Mouse (Mus musculus): ENCODE measurements around the gene Wnt1.
"Not testable (repeated sequence)": the region's sequence is repeated elsewhere in the genome, so short reads cannot be mapped to it uniquely, and the experiment has no call there.

The Wnt1 gene

DNA sequence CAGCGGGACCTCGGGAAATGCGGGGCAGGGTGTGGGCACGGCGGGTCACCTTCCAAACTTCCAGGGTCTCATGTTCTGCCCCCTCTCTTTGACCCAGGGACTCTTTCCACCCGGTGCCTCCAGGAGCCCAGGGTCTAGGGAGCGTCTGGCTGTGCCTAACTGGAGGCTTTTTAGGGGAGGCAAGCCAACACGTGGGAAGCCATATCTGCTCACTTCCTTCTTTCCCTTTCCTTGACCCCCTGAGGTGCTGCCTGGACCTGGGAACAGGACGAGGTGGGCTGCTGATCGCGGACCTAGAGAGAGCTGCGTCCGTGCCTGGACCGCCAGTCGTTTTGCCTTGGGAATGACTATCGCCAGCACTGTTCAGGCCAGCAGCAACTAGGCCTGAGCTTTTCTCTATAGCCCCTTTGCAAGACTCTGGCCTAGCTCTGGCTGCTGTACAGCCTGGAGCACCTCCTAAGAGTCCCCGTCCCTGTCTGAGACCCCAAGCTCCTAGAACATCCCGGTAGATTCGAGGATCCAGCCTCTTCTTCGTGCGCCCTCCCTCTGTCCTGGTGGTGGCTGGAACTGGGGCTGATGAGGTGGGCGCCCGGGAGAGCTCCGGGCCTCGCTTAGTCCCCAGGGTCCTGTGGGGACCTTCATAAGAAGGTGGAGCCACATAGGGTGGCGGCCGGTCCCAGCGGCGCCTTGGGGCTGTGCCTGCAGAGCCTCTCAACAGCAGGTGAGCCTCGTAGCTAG is 16.6 kb downstream of the Wnt1 start:
- DNase-seq (ENCODE audit: low read depth, low spot score) = peak; percentile 47

DNA sequence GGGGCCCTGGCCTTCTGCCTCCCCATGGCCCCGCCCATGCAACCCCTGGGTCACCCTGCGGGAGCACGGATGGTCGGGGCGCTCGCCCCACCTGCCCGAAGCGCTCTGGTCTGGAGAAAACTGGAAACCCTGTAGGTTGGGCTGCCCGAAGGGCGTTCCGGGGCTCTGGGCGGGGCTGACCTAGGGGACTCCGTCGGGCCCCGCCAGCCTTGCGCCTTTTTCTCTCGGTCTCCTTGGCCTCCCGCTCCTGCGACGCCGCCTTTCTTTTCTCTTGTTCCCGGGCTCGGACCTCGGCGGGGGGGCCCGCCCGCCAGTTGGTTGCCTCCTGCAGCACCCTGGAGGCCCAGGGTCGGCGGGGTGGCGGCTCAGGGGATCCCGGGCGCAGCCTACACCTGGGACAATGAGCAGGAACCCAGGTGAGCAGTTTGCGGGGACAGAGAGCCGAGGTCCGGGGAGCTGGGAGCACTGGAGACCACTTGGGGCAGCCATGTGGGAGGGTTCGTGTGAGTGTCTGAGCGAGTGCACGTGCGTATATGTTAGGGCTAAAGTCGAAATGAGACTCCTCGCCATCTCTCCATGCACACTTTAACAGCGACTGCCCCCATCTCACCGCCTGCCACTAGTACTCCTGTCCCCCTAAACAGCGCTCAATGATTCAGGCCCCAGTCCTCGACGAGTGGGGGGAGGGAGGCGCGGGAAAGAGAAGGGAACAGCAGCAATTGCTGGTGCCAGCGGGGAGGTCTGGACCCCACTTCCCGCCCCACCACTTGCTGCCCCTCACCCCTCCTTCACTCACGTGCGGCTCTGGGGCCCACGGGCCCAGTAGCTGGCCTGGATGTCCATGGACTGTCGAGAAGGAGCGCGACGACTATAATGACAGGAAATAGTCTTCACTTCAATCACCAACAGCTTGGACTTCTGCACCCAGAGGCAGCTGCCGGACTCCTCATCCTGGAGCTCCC is 17.4 kb downstream of the Wnt1 start:
- peak; percentile 66 for DNase-seq (ENCODE audit: low read depth, low spot score)

DNA sequence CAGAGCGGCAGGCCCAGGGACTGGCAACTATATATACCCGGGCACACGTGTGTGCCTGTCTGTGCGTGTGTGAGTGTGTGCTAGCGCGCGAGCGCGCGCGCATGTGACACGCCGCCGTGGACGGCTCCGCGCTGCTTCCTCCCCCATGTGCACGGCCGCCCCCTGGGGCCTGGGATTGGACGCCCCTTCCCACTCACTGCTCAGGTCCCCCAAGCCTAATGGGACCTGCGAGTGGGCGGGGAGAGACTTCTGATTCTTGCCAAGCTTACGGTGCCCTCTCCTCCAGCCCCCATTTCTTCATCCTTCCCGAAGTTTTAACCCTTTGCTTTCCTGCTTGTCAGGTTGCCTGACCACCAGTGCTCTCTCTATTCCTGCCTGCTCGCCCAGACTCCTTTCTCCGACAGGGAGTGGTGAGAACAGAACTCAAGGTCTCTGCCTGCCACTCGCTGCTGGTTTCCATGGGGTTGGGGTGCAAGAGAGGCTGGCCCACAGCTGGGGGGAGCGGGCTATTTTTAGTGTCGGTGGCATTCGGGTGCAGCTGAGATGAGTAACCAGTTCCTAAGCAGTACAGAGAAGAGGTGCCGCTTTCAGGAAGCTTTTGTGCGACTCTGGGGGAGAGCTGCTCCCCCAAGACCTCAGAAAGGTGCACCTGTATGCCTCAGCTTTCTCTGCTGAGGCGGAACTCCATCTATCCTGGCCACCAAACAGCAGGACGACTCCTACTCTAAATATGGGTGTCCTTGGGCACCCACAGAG is 18.4 kb downstream of the Wnt1 start:
- DNase-seq (ENCODE audit: low read depth, low spot score) = peak; percentile 40

DNA sequence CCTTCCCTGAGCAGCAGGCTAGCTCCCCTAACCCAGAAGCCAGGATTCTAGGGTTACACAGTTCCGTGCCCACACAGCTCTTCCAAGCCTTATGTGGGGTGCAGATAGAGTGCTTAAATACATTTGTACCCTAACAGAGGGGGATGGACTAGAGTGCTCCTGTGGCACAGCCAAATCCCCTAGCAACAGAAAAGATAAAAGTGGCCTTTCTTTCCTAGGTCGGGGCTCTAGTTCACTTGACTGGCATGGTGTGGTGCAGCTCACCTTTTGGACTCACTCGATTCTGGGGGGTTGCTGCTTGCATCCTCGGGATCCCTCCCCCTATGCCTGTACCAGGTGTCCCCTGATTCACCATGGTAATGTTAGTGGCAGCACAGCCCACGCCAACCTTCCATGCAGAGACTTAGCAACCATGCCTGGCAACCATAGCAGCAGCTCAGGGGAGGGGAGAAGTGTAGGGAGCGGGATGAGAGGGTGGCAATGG is 19.0 kb downstream of the Wnt1 start:
- no peak for DNase-seq (ENCODE audit: low read depth, low spot score)

DNA sequence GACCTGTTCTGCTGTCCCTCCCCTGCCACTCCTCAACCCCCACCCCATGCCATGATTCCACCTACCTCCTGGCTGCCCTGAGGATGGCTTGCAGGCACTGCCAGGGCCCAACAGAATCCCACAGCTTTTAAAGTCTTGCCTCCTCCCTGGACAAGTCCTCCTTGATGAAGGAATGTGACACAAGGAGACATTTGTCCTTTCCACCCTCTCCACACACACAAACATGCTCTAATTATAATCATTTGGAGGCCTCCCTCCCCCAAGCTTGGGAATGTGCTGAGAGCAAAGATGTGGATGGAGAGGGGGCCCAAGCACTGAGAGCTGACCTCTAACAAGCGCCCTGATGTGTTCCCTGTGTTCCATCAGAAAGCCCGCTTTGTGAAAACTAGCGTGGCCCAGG is 19.7 kb downstream of the Wnt1 start, which contains the start of gene Ddn:
Gene Ddn, minus strand, starts transcription at position 101 of the 400 bp plus-strand sequence.
- no peak for DNase-seq (ENCODE audit: low read depth, low spot score)

DNA sequence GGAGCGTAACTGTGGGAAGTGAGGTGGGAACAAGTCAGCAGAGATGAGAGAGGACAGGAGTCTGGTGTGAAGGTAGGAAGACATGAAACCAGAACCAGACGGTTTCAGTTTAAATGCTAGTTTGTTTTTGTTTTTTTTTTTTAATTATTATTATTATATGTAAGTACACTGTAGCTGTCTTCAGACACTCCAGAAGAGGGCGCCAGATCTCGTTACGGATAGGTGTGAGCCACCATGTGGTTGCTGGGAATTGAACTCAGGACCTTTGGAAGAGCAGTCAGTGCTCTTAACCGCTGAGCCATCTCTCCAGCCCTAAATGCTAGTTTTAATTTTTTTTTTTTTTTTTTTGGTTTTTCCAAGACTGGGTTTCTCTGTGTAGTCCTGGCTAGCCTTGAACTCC is 20.6 kb downstream of the Wnt1 start:
- DNase-seq (ENCODE audit: low read depth, low spot score) = not testable (repeated sequence)

DNA sequence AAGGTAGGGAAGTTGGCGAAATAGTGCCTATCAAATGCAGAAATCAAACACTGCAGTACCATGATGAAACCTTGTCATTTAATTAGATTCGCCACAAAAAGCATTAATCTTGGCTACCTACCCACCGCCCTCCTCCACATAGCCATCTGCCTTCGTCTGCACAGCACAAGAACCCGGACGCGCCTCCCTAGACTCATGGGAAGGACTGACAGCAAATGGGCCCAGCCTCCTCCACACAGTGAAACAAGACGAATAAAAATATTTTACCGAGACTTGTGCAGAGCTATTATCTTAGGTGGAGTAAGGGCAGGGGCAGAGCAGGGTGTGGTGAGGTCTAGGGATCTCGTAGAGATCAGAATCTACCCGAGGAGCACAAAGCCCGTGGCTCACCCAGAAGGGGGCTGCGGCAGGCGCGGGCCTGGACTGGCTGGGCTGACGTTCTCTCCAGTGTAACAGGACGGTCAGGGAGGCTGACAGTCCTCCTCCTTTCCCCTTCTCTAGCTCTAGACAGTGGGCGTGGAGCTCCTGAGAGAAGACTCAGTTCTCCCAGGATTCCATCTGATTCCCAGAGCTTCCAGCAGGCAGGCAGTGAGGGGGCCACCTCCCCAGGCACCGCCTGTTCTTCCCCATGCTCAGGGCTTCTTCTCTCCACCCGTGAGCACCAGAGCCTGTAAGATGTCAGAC is 23.2 kb downstream of the Wnt1 start:
- DNase-seq (ENCODE audit: low read depth, low spot score) = no peak

DNA sequence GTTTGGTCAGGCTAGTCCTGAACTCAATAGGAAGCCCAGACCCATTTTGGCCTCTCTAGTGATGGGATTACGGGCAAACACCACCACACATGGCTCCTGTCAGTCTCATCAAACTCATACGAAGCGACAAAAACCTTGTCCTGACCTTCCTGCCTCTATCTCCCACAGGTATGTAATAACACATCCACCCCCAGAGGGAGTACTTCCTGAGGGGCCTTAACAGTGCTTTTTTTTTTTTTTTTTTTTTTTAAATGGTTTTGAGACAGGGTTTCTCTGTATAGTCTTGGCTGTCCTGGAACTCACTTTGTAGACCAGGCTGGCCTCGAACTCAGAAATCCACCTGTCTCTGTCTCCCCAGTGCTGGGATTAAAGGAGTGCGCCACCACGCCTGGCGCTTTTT is 28.5 kb downstream of the Wnt1 start:
- no peak for DNase-seq (ENCODE audit: low read depth, low spot score)

DNA sequence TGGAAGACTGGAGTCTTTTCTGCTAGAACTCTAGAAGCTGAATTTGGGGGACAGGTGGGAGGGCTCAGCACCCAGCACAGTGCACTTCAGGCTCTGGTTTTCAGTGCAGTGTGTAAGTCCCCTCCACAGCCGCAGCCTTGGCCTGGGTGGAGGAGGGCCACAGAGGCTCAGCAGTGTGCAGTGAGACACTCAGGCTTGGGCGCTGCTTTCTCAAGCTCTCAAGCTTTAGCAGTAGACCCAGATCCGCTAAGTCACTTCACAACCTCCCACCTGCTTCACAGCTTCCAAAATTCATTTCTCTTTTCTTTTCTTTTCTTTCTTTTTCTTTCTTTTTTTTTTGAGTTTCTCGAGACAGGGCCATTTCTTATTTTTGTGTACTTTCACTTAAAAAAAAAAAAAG is 31.3 kb downstream of the Wnt1 start:
- DNase-seq (ENCODE audit: low read depth, low spot score) = no peak

DNA sequence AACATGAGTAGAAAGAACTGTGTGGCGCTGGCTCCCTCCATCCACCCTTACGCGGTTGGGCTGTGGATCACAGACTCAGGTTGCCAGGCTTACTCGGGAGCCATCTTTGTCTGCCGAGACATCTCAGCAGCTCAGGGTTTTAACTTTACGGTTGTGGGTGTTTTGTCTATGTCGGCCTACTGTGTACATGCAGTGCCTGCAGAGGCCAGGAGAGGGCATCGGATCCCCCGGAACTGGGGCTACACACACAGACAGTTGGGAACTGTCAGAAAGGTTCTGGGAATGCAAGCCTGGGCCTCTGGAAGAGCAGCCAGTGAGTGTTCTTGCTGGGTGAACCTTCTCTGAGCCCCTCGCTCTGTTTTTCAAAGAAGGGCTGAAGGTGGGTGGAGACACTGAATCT is 31.7 kb downstream of the Wnt1 start:
- DNase-seq (ENCODE audit: low read depth, low spot score) = peak; percentile 89

DNA sequence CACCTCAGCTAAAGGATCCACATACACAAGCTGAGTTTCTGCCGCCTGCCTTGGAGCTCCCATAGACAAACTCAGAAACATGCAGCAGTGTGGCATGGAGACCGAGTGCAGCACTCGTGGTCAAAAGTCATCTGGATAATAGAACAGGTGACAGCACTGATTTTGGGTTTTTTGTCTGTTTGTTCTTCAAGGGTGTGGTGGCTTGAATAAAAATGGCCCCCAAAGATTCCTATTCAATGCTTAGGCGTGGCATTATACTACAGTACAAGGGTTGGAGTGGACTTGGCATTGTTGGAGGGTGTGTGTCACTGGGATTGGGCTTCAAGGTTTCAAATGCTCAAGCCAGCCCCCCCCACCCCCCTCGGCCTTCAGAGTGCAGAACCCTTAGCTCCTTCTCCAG is 32.5 kb downstream of the Wnt1 start:
- DNase-seq (ENCODE audit: low read depth, low spot score) = peak; percentile 64

DNA sequence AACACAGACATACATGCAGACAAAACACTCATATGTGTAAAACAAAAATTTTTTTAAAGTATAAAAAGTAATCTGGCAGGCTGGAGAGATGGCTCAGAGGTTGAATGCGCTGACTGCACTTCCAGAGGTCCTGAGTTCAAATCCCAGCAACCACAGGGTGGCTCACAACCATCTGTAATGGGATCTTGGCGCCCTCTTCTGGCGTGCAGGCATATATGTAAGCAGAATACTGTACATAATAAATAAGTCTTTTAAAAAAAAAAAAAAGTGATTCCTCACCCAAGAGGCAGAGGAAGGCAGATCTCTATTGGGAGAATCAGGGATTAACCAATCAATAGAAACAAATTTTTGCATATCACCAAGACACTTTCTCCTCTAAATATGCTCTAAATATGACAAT is 33.8 kb downstream of the Wnt1 start:
- DNase-seq (ENCODE audit: low read depth, low spot score) = peak; percentile 50

DNA sequence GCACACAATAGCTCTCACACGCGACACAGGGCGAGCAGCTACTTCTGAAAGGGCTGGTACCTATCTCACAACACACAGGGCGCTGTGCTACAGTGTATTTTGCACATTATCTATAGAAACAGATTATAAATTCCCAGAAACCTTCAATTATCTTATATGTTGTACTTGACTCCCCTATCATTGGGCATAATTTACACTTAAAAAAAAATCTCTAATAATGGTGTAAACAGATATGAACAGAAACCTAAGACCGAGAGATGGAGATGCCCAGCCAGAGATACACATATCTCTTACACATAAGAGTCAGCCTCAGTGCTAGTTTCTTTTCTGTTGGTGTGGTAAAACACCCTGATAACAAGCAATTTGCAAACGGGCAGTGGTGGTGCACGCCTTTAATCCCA is 38.0 kb downstream of the Wnt1 start:
- DNase-seq (ENCODE audit: low read depth, low spot score) = no peak

DNA sequence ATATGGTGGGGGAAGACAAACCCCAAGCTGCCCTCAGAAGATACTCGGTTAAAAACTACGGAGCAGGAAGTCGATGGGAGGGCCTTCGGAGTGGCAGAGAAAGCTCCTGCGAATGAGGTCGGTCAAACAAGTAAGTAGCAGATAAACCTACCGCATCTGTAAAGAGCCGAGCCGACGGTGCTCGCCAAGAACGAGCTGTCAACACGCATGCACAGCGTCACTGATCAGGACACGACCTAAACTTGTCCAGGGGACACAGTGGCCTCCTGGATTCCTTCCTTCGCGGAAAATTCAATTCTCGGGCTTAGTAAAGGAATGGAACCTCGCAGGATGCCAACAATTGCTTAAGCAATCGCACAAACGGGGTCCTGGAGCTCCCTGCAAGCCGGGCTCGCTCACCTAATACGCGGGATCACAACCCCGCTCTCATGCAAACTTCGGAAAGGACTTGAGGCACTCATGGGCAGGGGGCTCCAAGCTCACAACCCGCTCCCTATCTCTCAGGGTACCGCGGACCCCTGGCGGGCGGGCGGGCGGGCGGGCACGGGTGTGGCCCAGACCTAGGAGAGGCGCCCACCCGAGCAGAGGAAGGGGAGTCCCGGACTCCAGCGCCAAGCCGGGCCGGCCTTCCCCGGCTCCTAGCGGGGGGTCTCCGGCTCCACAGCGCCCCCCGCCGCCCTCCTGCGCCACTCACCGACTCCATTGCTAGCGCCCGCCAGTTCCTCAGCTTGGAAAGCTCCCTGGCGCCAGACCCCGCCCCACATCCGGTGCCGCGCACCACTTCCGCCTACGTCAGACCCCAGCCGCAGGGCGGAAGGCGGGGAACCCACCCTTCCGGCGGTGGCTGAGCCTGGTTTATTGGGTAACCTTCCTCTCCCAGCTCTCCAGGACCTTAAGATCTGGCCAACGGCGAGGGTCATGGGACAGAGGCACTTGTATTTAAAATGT is 41.4 kb downstream of the Wnt1 start, which contains the start of gene Prkag1:
Gene Prkag1, minus strand, starts transcription at position 786 of the 948 bp plus-strand sequence.
- DNase-seq (ENCODE audit: low read depth, low spot score) = peak; percentile 96

DNA sequence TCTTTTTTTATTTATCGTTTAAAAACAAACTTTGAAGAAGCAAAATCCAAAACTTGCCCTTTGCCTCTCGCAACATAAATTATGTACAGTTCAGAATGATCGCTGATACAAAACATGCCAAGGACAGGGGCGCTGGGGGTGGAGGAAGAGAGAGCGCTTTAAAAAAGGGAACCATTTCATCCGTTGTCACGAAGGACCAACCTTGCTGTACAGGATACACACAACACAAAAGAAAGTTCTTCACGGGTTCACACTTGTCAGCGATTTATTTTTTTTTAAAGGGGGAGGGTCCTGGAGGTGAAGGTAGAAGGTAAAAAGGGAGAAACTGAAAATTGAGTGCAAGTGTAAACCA is 42.0 kb downstream of the Wnt1 start:
- DNase-seq (ENCODE audit: low read depth, low spot score) = no peak

DNA sequence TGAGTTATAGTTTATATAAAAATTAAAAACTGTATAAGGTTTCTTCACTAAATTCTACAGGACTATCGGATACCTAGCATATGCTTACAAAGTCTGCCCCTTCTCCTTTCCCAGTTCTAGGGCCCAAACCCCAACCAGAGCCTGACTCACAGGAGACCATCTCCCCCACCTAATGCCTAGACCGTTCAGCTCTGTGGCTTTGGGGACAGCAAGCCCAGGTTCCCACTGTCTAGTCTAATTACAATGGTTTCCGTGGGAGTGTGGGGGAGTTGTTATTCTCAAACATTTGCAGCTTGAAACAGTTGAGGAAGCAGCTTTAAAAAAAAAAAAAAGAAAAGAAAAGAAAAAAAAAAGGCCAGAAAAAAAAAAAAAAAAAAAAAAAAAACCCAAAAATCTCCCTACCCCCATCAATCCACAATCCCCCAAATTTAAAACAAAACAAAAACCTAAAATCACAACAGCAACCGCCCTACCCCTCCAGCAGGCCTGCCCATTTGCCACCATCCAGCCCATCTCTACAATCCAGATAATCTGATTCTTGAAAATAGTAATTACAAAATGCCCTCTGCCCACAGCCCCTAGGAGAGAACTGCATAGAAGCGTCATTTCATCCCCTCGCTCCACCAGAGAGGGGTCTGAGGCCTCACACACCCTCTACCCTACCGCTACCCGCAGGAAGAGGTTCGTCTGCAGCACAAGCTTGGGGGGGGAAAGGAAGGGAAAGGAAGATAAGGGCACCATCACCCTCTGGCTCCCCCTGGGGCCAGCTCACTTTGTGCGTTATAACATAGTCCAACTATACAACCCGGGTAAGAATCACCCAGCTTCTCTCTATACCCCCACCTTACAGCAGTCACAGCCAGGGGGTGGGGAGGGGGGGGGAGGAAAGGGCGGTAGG is 42.8 kb downstream of the Wnt1 start:
- no peak for DNase-seq (ENCODE audit: low read depth, low spot score)

DNA sequence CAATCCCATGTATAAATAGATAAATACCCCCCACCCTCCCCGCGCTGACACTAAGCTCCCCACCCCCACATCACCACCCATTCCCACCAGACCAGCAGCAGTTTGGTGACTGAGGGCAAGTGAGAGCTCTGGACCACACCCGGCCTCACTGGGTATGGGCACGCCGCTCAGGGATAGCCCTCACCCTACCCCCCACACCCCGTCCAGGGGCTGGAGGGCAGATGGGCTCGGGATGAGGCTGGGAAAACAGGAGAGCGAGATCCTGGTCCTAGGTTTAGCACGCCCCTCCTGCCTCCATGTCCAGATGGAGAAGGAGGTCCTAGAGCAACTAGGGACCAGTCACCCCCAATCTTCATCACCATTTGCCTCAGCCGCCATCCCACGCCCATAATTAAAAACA is 43.6 kb downstream of the Wnt1 start:
- no peak for DNase-seq (ENCODE audit: low read depth, low spot score)

DNA sequence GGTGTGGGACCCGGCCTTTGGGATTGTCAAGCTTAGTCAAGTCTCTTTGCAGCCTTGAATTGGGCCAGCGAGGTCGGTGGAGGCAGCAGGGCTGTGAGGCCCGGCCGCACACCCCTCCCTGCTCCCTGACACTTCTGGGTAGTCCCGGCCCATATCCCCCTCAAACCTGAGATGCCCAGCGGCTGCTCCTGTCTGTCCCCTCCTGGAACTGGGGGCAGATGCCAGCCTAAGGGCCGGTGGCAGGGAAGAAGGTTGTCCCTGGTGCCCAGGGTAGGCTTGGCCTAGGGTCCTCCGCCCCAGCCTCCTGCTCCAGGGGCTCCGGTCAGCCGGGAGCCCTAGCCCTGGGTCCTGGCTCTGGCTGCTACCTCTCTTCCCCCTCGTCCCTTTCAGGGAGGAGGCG is 44.4 kb downstream of the Wnt1 start:
- DNase-seq (ENCODE audit: low read depth, low spot score) = no peak

DNA sequence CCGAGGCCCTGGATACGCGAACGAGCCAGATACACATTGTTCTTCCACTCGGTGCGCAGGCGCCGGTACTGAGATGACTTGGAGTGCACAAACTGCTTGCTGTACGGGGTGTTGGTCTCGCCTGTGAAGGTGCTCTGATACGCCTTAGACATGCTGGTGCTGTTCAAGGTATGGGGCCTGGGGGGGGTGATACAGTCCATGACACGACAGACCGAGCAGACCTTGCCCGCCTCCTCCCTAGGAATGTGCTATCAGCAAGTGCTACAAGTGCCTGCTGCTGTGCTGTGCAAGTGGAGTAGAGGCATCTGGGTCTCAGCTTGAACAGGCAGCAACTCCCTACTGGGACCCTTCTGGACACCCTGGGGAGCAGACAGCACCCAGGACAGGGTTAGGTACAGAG is 45.6 kb downstream of the Wnt1 start:
- no peak for DNase-seq (ENCODE audit: low read depth, low spot score)

All from R1 (cell line).